Mouse (Mus musculus) testis, adult 2 months (tissue): ENCODE data around the gene Ap3m1.

ENCODE experiments used
- CTCF ChIP-seq: fragments of 200-500 bp; IDR thresholded peaks from 2 replicates; pipeline ENCODE4 v1.5.1; 2012; ENCODE audit warnings: low read depth, mild to moderate bottlenecking, inconsistent platforms, low read length, moderate library complexity; ENCODE audit not compliant: control insufficient read depth, insufficient read depth, insufficient replicate concordance
- POLR2A ChIP-seq: fragments of 200-500 bp; IDR thresholded peaks from 2 replicates; pipeline ENCODE4 v1.6.1; 2012; ENCODE audit warnings: low read depth, mild to moderate bottlenecking, inconsistent platforms, low read length, moderate library complexity; ENCODE audit not compliant: control insufficient read depth

GRCm38 (mm10) chr14:21078511-21078910 lies 26.2 kb upstream of the Ap3m1 start:
- TF ChIP-seq CTCF (no peak), POLR2A (no peak)
